Mouse (Mus musculus): ENCODE measurements around the gene Trpc4ap.

GRCm38 (mm10) chr2:155585082-155585481 lies 107.1 kb downstream of the Trpc4ap start:
- TF ChIP-seq CTCF (IDR thresholded peaks at IDR 0.05; ENCODE audit: low read depth) (no peak), EP300 (optimal IDR thresholded peaks at IDR 0.05) (no peak)

Measured in stomach, postnatal 0 days (tissue).